Mouse (Mus musculus) T-helper 1 cell (primary cell): ENCODE data around the gene Rnaseh2a.

Experiments used
- in situ Hi-C: fragments of 300-600 bp; cut with MboI, MseI; formaldehyde crosslinking; loops from one replicate; pipeline ENCODE4 v1.15.1; 2025; ENCODE audit warnings: high pct_unique_total_duplicates

Rnaseh2a gene

DNA sequence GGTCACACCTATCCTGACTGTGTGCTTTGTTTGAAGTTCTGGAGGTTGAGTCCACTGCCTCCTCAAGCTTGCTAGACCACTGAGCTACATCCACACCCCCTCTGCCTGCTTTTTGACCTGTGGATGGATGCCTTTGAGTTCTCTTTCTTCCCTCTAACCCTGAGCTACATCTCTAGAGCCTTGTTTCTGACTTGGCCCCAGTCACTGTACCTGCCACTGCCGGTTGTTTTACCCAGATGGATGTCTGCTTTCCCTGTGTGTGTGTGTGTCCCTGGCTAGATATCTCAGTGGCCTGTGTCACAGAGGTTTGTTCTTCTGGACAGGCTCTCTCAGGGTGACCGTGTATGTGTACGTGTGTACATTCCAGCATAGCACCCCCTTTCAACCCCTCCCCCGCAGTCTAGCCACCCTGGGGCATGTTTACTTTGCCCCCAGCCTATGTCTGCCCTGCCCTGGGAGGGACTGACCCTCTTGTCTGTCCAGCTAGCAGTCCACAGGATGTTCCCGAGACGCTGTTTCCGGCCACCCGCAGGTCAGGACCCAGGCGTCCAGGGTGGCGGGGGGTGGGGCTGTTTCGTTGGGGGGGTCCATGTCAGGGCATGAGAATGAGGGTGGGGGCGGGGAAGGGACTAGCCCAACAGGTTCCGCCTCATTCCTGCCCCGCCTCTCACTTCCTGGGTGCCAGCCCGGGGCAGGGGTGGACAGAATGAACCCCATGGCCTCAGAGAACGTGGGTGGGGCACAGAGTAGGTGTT lies 14.9 kb upstream of the Rnaseh2a start:
- in situ Hi-C loops, result no loop called here

DNA sequence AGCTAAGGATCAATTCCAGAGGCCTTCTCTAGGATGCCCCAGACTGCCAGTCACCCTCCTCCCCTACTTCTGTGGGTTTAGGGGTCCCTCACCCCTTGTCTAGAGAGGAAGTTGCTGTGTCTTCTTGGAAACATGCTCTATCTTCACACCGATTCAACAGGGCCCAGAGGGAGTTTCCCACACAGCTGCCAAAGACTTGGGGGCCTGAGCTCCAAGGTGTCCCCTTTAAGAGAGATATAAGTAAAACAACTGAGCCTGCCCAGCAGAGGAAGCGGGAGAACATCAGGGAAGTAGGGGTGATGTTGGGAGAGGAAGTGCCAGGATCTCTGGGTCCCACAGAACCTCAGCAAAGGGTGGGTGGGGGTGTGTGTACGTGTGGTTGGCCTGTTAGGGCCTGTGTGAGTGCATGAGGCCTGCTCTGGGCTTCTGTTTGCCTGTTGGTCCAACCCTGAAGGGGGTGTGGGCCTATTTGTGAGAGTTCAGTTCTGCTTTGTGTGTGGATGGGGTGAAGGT lies 13.0 kb upstream of the Rnaseh2a start:
- in situ Hi-C loops, result no loop called here

DNA sequence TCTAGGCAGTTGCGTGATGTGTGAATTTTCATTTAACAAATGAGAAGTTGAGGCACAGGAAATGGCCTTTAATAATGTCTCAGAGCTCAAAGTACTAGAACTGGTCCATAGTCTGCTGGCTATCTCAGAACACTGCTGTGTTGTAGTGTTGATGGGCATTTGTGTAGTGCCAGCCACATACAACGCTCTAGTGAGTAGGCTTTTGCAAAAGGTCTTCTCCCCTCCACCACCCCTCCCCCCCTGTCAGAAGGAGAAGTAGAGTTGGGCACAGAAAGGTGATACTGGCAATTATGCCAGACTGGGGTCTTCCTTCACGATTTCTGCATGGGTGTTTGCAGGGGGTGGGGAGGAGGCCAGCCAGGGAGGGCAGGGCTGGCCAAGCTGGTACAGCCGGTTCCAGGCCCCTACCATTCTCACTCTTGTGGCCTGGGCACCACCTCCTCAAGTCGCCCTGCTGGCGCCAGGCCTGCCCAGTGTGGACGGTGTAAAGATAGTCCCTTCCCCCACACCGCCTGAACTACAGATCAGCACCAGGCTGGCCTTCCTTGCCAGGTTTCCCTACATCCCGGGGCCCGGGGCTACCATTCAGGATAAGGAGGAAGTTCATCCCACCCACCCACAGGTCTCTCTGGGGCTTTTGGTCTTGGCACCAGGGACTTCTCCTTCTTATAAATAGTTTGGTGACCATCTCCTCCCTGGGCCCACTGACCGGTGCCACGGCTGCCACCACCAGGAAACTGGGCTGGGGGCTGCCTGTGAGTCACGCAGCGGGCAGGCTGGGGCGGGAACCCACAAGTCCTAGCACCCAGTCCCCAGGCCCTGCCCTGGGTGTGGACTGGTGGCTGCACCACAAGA lies 12.3 kb upstream of the Rnaseh2a start:
- in situ Hi-C loops, result no loop called here

DNA sequence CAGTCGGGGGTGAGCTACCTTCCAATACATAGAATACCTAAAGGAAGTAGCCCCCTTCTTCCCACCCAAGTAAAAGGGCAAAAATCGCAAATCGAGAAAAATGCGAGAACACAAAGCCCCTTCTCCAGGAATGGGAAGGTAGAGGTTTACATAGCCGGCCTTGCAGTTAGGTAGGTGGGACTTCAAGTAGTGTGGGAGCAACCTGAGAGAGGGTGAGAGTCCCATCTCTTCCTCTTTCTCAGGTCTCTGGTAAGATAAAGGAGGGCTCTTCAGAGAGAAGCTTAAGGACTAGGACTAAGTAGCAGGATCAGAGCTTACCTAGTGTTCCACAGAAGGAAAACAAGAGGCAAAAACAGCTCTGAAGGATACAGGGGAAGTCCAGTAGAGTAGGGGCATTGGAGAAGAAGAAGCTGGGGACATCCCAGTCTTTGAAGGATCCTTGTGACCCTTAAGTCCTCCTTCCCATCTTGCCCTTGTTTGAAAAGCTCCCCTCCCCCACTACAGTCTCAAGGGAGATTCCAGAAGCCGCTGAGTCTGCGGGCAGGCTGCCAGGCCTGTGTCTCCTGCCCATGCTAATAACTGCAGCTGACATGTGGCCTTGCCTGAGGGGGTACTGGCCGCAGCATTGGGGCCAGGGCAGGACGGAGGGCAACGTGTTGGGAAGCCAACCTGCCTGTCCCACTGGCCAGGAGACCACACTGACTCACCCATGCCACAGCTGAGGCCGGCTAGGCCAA lies 11.2 kb upstream of the Rnaseh2a start:
- in situ Hi-C loops, result no loop called here

DNA sequence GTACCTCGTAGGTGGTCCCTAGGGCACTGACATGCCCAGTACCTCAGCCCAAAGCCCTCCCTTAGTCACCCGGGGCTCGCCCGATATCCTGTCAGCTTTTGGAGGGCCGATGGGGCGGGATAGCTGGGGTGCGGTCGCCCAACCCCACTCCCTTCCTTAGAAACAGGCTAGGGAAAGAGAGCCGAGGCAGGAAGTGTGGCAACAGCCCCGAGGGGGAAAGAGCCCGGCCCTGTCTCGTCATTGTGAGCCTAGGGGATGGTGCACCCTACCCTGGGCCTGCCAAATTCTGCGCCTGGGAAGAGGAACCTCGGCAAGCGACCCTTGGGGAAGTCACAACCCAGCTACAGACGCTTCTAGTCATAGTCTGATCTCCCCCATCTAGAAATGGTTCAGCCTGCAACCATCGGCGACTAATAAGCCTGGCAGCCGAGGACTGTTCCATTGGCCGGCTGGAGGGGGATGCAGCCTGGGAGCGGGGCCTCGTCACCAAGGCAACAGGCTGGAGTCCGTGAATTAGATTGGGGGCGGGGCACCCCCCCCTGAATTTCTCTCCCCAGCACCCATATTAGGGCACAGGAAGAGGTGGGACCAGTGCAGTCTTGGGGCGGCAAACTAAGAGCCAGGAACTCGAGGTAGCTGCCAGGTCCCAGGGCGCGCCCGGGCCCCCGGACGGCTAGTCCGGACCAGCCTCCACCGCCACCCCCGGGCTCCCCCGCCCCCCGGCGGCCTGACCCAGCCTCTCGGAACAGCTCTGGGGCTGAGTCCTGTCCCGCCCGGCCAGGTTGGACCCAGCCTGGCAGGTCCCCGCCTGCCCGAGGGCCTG lies 10.2 kb upstream of the Rnaseh2a start:
- in situ Hi-C loops, result loop anchor here (5.0 kb wide), 1 partner anchor 47 kb away; the partner anchor contains the start of genes Asna1 and Trir

DNA sequence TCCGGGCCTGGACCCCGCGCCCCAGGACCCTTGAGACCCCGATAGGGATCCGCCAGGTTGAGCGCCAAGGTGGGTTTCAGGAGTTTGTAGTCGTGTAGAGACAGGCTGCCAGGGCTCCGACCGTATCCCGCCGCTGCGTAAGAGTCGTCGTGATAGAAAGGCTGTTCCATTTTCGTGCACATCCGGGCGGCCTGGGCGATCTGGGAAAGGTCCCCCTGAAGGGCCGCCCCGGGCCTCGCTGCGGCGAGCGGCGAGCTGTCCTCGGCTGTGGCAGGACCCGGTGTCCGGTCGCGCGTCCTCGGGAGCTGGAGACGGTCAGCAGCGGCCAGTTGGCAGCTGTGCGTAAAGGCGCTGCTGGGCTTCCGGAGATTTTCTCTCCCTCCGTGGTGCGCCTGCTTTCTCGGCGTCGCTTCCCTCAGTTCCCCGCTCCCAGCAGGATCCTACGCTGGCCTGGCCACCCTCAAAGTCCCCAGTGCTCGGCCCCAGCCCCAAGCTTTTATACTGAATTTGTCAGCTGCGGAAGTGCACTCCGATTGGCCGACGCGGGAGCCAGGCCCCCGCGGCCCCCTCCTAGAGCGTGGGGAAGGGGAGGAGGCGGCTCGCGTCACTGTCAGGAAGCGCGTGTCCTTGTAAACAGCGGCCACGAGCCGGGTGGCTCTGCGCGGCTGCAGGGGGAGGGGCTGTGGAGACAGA lies 8.8 kb upstream of the Rnaseh2a start, which contains the start of gene Junb:
TSS of gene Junb (minus strand) at position 471 of the 693 bp plus-strand sequence.
- in situ Hi-C loops, result loop anchor here (5.0 kb wide), 1 partner anchor 49 kb away; the partner anchor contains the start of genes Asna1 and Trir

DNA sequence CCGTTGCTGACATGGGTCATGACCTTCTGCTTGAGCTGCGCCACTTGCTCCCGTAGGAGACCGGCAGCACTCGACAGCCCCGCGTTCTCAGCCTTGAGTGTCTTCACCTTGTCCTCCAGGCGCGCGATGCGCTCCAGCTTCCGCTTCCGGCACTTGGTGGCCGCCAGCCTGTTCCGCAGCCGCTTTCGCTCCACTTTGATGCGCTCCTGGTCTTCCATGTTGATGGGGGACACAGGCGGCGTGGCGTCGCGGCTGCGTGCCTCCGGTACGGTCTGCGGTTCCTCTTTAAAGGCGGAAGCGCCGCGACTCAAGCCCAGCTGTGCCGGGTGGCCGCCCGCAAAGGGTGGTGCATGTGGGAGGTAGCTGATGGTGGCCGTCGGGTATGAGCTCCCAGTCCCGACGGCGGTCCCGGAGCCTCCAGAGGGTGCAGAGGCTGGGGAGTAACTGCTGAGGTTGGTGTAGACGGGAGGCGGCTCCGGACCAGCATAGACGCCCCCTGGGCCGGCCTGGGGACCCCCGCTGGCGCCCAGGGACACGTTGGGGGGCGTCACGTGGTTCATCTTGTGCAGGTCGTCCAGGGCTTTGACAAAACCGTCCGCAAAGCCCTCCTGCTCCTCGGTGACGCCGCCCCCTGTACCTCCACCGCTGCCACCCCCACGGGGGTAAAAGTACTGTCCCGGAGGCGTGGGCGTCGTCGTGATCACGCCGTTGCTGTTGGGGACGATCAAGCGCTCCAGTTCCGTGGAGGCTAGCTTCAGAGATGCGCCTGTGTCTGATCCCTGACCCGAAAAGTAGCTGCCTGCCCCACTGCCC lies 8.1 kb upstream of the Rnaseh2a start:
- in situ Hi-C loops, result loop anchor here (5.0 kb wide), 1 partner anchor 50 kb away; the partner anchor contains the start of genes Asna1 and Trir

DNA sequence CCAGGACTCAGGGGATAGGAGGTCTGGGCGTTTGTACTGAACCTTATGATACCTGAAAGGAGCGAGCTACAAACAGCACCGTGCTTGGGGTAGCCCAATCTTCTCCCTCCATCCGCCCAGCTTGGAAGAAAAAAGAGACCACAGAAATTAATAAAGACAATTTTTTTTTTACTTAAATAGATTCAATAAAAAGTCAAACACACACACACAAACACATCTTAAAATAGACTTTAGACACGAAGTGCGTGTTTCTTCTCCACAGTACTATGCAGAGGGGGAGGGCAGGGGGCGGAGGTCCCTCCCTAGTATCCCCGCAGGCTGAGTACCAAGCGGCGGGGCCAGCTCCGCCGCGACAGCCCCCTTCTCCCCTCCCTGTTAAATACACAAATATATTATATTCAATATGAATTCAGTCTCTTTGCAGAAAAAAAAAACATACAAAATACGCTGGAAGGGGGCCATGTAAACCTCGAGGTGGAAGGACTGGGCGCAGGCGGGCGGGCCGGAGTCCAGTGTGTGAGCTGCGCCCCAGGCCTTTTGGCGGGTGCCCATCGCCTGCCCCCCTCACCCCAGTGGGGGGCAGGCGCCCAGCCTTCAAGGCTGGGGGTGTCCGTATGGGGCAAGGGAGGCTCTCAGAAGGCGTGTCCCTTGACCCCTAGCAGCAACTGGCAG lies 7.3 kb upstream of the Rnaseh2a start:
- in situ Hi-C loops, result loop anchor here (5.0 kb wide), 1 partner anchor 50 kb away; the partner anchor contains the start of genes Asna1 and Trir

DNA sequence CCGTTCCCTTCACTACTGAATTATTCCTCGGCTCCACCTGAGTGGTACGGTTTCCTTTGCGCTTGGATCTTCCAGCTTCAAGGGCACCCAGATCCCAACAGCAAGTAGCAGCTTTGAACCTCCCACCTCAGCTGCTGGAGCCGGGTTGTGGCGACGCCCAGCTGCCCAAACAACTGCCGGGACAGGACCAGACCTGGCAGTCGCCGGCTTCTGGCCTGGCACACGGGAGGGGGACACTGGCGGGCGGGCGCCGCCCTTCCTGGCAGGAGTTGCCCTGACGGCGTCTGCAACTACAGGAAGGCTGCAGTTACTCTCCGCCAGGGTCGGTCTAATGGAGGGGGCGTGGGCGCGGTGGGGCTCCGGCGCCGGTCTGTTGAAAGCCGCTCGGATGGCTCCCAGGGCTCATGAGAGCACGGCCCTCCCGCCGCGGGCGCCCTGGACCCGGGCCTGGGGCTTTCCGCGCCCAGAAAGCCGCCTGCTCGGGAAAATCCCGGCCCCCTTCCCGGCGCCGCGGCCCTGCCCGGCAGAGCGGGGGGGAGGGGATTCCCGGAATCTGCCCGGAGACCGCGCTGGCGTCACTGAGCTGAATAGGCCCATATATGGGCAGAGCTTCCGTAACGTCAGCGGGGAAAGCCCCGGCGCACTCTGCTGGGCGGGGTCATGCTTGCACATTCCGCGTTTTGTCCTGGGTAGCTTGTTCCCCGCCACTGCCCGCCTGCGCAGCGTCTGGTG lies 6.6 kb upstream of the Rnaseh2a start:
- in situ Hi-C loops, result loop anchor here (5.0 kb wide), 1 partner anchor 51 kb away; the partner anchor contains the start of genes Asna1 and Trir

DNA sequence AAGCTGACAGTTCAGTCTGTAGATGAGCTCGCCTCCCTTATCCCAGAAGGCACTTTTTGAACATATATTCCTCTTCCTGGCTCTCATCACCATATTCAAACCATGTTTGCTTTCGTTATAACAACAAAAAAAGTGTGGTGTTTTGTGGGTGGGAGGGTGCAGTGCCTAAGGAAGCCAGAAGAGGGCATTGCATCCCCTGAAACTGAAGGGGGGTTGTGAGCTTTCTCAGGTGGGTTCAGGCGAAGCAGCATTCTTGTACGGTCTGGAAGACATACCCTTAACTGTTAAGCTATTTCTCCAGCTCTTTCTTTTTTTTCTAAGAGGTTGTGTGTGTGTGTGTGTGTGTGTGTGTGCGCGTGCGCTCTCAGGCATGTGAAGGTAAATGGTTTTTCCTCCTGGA lies 5.9 kb upstream of the Rnaseh2a start:
- in situ Hi-C loops, result loop anchor here (5.0 kb wide), 1 partner anchor 52 kb away; the partner anchor contains the start of genes Asna1 and Trir

DNA sequence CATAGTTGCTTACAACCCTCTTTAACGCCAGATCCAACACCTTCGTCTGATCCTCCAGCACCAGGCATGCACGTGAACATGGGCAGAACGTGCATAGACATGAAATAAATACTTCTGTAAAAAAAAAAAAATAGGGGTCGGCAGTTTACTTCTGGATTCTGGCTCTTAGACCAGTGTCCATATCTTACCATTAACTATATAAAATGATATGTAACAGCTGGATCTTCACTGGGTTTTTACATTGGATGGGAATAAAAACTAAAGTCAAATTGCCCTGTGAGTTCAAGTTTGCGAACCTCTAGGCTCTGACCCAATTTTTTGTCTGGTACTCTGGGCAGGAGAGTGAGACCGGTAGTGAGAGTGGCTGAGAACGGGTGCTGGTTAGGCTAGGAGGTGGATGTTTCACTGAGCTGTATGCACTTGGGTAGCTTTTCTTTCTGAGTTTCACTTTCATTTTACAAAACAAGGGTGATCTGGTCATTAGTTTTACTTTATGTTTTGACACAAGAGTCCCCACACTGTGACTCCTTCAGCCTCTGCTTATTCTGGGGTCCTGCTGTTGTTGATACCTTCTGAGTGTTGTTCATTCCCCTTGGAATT lies 5.1 kb upstream of the Rnaseh2a start:
- in situ Hi-C loops, result loop anchor here (5.0 kb wide), 1 partner anchor 53 kb away; the partner anchor contains the start of genes Asna1 and Trir

DNA sequence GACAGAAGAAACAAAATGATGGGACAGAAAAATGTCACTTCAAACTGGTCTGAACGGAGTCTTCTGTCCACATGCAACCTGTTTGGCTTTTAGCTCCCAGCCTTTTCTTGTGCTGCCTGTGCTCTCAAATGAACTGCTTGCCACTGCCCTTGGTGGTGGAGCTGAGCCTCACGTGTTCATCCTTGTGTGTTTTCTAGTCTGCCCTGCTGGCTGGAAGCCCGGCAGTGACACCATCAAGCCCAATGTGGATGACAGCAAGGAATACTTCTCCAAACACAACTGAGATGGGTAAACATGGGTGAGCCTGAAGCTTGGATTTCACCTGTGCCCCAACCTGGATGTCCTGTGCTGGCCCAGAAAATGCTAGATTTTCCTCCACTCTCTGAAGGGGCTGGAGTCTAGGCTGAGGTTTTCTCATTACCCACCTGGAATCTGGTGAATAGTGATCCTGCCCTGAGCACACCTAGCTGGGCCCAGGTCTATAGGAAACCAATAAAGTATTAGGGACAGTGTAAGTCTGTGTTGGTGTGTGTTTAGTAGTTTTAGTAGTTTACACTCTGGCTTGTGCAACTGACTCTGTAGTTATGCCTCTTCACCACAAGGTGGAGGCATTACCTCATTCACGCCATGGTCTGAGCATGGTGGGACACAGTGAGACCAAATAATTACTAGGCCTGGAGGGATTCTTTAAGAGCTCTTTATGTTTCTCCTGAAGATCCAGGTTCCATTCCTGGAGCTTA lies 4.4 kb upstream of the Rnaseh2a start:
- in situ Hi-C loops, result no loop called here

DNA sequence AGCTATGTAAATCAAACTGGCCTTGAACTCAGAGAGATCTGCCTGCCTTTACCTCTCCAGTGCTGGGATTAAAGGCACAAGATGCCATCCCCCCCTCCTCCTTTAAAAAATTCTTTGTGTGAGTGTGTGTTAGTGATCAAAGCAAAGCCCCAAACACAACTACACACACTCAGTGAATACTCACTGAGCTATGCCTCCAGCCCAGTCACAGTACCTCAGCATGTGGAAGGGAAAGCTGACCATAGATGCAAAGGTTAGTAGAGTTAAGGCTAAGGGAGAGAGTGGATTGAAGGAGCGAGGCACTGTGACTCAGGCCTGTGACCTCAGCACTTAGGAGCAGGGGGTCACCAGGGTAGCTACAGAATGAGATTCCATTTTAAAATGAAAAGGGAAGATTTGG lies 3.5 kb upstream of the Rnaseh2a start:
- in situ Hi-C loops, result no loop called here

DNA sequence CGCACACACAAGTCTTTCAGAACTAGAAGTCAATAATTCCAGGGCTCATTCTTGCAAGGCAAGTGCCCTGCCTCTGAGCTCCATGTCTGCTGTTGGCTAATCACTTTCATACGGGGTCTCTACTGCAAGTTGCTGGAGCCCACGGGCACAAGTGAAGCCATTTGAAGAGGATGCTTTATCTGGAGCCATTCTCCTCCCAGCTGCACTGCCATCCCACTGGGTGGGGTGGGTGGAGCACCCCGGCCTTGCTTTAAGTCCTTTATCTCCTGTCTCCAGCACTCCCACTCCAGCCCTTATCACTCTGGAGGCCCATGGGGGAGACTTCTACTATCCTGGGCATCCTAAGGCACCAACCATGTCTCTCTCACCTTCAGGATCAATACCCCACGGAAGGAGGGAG lies 1.3 kb upstream of the Rnaseh2a start:
- in situ Hi-C loops, result no loop called here

DNA sequence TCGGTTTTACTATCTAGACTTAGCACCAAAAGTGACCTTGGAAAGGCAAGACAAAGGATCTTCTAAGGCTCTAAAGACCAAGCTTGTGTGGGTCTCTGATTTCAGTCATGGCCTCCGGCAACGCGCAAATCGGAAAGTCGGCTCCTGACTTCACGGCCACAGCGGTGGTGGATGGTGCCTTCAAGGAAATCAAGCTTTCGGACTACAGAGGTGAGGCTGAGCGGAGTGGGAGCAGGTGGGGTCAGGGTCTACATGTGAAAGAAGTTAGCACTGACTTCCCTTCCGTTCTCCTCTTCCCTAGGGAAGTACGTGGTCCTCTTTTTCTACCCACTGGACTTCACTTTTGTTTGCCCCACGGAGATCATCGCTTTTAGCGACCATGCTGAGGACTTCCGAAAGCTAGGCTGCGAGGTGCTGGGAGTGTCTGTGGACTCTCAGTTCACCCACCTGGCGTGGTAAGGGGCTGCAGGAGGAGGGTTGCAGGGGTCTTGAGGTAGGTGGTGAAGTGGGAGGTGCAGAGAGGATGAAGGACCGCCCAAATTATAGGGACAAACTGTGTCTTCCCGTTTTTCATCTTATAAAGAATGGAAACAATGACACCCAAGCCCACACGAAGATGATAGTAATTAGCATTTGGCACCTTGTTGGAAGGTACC lies 696 bp upstream of the Rnaseh2a start:
- in situ Hi-C loops, result no loop called here

DNA sequence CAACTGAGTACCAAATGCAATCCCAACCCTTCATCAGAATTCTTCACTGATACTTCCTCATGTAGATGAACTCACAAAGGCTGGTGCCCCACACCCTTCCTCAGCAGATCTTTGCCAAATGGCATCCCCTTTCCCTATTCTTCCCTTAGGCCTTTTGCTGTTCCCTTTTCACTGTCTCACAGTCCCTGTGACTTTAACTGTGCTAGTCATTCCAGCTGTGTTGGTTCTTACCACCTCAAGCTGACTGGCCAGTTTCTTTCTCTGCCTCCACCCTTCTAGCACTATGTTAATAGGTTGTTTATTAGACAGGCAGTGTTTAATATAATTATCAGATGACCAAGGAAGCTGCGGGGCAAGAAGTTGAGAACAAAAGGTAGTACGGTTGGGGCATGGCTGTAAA lies 917 bp downstream of the Rnaseh2a start:
- in situ Hi-C loops, result no loop called here
